Mouse (Mus musculus) frontal cortex, postnatal 36 days (tissue): ENCODE measurements around the gene Qpctl.

Experiments used
- DNase-seq, 2 experiments: peaks; one replicate each; pipeline ENCODE4 v3.0.0; 2022; ENCODE audit warnings: low spot score in 2 of 2

Qpctl gene

DNA sequence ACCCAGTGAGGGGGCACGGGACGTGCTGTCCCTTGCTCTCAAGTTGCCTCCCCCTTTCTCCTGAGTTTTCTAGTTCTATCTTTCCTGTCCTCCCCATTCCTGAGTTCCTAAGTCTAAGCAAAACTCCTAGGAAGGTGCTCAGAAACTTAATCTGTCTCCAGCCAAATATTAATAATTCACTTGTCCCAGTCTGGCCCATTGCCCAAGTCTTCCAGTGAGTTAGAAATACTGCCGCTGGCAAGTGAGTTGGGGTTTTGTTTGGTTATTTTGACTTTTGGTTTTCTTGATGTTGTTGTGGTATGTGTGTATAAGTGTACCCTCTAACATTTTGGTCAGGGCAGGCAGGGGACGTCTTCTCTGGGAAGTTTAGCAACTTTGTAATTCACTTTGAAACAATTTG, 27.4 kb downstream of the Qpctl start:
- no peak for DNase-seq

DNA sequence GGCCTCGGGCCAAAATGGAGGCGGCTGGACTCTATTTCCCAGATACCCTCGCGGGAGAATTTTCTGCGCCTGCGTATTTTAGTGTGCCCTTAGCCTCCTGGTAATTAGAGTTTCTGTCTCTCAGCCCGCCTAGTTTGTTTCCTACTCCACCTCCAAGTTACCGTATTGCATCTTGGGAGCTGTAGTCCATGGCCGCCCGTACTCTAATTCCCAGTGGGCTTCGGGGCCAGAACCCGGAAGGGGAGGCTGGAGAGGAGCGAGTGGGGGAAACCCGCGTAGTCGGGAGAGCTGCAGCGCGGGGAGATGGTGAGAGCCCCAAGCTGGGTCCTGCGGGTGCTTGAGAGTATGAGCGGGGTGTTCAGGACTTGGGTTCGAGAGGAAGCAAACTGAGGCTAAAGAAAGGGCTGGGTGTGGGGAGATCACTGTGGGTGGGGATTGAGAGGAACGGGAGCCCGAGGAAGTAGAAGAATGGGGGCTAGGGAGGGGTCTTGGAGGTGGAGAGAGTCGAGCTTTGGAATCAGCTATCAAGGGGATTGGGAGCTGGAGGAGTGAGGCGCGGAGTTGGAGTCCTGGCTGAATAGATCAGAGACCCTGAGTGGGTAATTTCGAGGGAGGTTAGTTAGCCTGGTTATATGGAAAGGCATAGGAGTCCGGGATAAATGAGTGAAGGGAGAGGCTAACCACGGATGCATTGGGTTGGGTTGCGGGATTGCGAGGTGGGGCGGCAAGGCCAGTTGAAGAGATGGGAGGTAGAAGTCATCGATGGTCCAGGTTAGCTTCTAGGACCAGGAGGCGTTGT, 29.3 kb downstream of the Qpctl start, which contains the start of gene Fbxo46:
Gene Fbxo46, plus strand, starts transcription at position 229 of the 799 bp plus-strand sequence.
- peak; percentile 92 to 95 for DNase-seq

- no peak for DNase-seq
Observed at GRCm38 (mm10) chr7:19119083-19119482, 30.0 kb downstream of the Qpctl start.

GRCm38 (mm10) chr7:19118028-19118771, 30.9 kb downstream of the Qpctl start, which contains the start of gene Gm4969:
Gene Gm4969, minus strand, starts transcription at chr7:19118368.
- peak; percentile 49 to 51 for DNase-seq

DNA sequence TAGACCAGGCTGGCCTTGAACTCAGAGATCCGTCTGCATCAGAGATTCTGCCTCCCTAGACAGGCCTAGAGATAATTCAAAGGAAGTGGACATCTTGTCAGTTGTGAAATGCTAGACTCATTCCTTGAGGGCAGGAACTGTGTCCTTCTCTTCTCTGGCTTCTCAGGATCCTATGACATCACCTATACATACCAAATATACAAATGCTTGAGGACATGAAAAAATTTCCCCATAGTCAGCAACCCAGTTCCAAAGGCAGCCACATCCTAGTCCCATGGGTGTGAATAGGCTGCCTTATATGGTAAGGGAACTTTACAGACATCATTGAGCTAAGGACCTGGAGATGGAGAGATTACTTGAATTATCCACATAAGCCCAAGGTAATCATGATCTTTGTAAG, 39.5 kb downstream of the Qpctl start:
- no peak for DNase-seq

GRCm38 (mm10) chr7:19107436-19107835, 41.7 kb downstream of the Qpctl start:
- DNase-seq, result no peak

GRCm38 (mm10) chr7:19104486-19104885, 44.6 kb downstream of the Qpctl start:
- DNase-seq, result no peak

GRCm38 (mm10) chr7:19103741-19104140, 45.4 kb downstream of the Qpctl start:
- no peak for DNase-seq

DNA sequence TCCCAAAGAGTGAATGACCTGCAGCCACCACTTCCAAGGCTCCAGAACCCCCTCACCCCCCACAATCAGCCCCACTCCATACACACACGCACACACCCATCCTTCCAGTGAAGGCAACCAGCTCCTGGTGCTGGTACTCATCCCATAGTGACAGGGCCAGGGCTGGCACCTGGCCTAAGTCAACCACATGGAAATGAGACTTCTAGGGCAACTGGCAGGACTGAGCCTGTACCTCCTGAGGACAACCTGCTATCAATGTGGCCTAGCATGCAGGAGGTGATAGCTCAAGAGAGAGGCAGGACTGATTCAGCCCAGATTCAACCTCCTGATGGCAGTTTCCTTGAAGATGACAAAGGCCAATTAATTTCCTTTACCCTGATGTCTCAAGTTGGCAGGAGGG, 48.8 kb downstream of the Qpctl start:
- DNase-seq, result no peak

- no peak for DNase-seq
Observed at GRCm38 (mm10) chr7:19098811-19099210, 50.3 kb downstream of the Qpctl start.

DNA sequence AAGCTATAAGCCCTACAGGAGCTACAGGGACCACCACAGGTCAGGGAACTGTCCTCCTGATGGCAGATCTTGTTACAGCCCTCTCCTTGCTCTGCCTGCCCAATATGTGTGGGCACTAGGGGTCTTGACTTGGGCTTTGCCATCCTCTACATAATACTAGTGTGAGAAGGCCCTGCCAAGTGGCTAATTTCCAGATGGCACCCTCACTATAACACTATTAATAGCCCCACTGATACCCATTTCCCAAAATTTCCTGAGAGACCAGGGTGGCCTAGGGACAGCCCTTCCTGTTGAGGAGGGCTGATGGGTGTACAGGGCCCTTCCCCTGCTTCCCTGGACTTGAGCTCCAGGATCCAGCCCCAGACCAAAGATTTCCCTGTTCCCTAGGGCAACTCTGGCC, 51.2 kb downstream of the Qpctl start:
- no peak for DNase-seq

GRCm38 (mm10) chr7:19097217-19097616, 51.9 kb downstream of the Qpctl start:
- no peak for DNase-seq

DNA sequence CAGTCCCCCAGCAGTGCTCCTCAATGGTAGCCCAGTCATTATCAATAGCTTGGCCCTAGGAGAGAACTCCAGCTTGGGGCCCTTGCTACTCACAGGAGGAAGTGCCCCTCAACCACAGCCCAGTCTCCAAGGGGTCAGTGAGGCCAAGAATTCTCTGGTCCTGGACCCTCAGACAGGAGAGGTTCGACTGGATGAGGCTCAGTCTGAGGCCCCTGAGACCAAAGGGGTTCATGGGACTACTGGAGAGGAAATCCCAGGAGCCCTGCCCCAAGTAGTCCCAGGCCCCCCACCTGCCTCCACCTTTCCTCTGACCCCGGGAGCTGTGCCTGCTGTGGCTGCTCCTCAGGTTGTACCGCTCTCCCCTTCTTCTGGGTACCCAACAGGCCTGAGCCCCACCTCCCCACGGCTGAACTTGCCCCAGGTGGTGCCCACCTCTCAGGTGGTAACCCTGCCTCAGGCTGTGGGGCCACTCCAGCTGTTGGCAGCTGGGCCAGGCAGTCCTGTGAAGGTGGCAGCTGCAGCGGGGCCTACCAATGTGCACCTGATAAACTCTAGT, 52.6 kb downstream of the Qpctl start:
- DNase-seq, result no peak

DNA sequence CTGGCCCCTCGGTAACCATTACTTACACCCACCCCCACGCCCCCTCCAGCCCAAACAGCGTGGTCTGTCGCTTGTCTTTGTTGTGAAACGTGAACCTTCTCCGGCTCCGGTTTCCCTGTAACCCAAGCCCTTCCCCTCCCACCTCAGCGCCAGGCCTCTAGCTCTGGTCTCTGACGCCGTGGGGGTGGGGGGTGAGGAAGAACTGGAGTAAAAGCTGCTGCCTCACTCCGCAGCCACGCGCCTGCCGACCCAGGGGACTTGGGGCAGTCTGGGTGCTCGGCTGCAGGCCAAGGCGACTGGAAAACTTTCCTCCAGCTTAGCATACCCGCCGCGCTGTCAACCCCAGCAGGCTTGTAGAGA, 53.4 kb downstream of the Qpctl start:
- no peak for DNase-seq

DNA sequence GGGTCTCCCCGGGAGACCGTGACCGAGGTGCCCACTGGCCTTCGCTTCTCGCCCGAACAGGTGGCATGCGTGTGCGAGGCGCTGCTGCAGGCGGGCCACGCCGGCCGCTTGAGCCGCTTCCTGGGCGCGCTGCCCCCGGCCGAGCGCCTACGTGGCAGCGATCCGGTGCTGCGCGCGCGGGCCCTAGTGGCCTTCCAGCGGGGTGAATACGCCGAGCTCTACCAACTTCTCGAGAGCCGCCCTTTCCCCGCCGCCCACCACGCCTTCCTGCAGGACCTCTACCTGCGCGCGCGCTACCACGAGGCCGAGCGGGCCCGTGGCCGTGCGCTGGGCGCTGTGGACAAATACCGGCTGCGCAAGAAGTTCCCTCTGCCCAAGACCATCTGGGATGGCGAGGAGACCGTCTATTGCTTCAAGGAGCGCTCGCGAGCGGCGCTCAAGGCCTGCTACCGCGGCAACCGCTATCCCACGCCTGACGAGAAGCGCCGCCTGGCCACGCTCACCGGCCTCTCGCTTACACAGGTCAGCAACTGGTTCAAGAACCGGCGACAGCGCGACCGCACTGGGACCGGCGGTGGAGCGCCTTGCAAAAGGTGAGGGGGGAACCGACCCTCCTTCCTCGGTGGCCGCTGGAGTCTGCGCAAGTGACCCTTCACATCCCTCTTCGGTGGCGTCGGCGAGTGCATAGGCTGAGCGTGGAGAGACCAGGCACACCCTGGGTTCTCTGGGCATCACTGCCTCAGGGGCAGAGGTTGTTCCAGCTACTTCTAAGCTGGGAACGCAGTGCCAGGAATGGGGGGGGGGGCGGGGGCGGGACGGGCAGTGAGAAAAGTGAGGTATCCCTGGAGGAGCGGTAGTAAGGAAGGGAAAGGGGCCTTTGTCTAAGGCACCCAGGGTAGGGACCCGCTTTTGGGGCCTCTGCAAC, 54.0 kb downstream of the Qpctl start:
- no peak for DNase-seq

GRCm38 (mm10) chr7:19094471-19094825, 54.6 kb downstream of the Qpctl start, which contains the start of gene Six5:
Gene Six5, plus strand, starts transcription at chr7:19094594.
- DNase-seq, result no peak

DNA sequence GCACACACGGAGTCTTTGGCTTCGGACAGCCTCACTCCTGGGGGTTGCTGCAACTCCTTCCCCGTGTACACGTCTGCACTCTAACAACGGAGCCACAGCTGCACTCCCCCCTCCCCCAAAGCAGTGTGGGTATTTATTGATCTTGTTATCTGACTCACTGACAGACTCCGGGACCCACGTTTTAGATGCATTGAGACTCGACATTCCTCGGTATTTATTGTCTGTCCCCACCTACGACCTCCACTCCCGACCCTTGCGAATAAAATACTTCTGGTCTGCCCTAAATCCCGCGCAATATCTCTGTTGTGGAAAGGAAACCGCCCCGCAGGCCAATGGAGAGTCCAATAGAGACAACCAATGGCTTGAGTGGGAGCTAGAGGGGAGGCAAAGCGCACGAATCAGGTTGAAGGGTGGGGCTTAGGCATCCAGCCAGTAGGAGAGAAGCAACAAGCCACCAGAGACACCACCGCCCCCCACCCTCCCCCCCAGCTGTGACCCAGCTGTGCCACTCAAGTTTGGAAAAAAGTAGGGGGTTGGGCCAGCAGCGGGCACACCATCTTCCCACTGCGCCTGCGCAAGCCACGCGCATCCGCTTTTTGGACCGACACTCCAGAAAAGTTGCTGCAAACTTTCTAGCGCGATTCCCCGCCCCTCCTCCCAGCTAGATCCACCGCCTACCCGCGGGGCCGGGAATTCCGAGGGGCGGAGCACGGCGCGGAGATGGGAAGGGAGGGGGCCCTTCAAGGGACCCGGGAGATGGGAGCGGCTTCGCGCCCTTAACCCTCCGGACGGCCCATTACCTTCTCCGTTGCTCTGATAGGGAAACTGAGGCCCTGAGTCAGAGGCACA, 55.3 kb downstream of the Qpctl start:
- peak; percentile 79 to 84 for DNase-seq

DNA sequence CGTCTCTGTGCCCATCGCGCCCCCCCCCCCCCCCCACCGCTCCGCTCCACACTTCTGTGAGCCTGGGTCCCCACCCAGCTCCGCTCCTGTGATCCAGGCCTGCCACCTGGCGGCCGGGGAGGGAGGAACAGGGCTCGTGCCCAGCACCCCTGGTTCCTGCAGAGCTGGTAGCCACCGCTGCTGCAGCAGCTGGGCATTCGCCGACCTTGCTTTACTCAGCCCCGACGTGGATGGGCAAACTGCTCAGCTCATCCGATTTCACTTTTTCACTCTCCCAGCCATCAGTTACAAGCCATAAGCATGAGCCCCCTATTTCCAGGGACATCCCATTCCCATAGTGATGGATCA, 55.9 kb downstream of the Qpctl start:
- peak; percentile 64 to 68 for DNase-seq

DNA sequence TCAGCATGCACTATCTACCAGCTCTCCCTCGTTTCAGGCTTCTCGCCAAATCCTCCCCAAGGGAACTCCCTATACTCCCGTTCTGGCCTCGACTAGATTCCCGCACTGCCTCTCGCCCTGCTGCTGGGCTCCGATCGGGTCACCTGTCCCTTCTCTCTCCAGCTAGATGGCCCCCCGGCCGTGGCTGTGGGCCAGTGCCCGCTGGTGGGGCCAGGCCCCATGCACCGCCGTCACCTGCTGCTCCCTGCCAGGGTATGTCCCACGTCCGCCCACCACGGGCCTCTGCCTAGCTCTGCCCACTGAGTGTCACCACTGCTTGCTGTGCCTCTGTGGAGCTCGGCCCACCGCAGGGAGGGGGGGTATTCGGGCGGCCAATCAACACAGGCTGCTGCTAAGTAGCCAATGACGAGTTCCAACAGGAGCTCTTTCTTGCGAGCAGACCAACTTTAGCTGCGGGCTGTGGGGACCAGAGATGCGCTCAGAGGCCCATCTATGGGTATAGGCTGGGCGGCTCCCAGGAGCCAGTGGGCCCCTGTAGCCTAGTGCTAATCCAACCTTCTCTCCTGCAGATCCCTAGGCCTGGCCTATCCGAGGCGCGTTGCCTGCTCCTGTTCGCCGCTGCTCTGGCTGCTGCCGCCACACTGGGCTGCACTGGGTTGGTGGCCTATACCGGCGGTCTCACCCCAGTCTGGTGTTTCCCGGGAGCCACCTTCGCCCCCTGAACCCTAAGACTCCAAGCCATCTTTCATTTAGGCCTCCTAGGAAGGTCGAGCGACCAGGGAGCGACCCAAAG, 56.5 kb downstream of the Qpctl start:
- no peak for DNase-seq

DNA sequence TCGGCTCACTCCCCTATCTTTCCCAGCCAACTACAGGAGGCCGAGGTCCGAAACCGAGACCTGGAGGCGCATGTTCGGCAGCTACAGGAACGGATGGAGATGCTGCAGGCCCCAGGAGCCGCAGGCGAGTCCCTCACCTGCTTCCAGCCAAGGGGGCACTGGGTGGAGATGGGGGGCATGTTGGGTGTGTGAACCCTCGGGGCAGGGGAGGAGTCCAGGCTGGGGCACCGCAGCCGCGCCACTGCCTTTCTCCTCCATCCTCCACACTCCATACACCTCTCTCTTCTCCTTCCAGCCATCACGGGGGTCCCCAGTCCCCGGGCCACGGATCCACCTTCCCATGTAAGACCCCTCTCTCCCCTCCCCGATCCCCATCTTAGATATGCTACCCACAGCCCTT, 57.2 kb downstream of the Qpctl start:
- no peak for DNase-seq
